In genomic region chr3:34493921-34494320, GRCm38 (mm10) we compare ENCODE assay signal across 15 mouse cellular contexts.
"Had no signal": no experiment of that assay in that cellular context is flagged by ENCODE, and none has a peak within 500 bp of the region (broad histone marks: within the 10 kb centered on the region; RNA-seq: fewer than 3 reads in every experiment).

No protein-coding gene starts in this region.

- ATAC-seq: hindbrain, postnatal 0 days; intestine, embryonic 16.5 days; liver, embryonic 12.5 days had no signal

- DNase-seq: gastrocnemius, postnatal 14 days; gastrocnemius, postnatal 36 days; heart, adult 18-20 months; heart, postnatal 14 days; heart, postnatal 36 days; kidney, adult 11 months; kidney, adult 2 months; kidney, adult 9 months; kidney, postnatal 14 days; kidney, postnatal 36 days; layer of hippocampus, adult 9-11 months; layer of hippocampus, postnatal 36 days had no signal
